Comparison of ENCODE assay signal across 34 mouse cellular contexts in genomic region chr16:62778282-62778681, GRCm38 (mm10). TPM values are rescaled to one million over a fixed set of nuclear protein-coding genes. Genes with fewer than 3 reads are reported as not detected.
A peak's percentile ranks its signal among the peaks of the same experiment; 100 is the strongest.
DNase-seq lines count a peak whose midpoint lies in the region; ATAC-seq and TF ChIP-seq lines count a peak whose summit lies in the region.
"Had no signal": no experiment of that assay in that cellular context is flagged by ENCODE, and none has a peak within 500 bp of the region (broad histone marks: within the 10 kb centered on the region; RNA-seq: fewer than 3 reads in every experiment).

No protein-coding gene starts in this region.

- H3K27me3 ChIP-seq in forebrain, embryonic 12.5 days: no peaks in the 10 kb centered on the region
- no peaks in the 10 kb centered on the region for H3K27me3 ChIP-seq in forebrain, embryonic 13.5 days
- no peaks in the 10 kb centered on the region for H3K27me3 ChIP-seq in kidney, postnatal 0 days (ENCODE audit: insufficient read depth, low read length)
- no peaks in the 10 kb centered on the region for H3K27me3 ChIP-seq in embryonic facial prominence, embryonic 11.5 days (ENCODE audit: control insufficient read depth, insufficient read depth, low read length)
- H3K27me3 ChIP-seq: embryonic facial prominence, embryonic 12.5 days; heart, embryonic 13.5 days; liver, embryonic 12.5 days; neural tube, embryonic 12.5 days; Patski had no signal

- 0 out of 2 replicates have a peak, but pooled peaks cover 2% of the 10 kb centered on the region for H3K36me3 ChIP-seq in forebrain, embryonic 12.5 days (replicated peaks)
- H3K36me3 ChIP-seq in forebrain, embryonic 13.5 days (ENCODE audit: poor library complexity, severe bottlenecking): 0 out of 2 replicates have a peak, but pooled peaks cover 7% of the 10 kb centered on the region
- no peaks in the 10 kb centered on the region for H3K36me3 ChIP-seq in kidney, postnatal 0 days (ENCODE audit: insufficient read depth, low read length)
- H3K36me3 ChIP-seq in embryonic facial prominence, embryonic 11.5 days (replicated peaks; ENCODE audit: control insufficient read depth, insufficient read depth, low read depth, low read length): no peaks in the 10 kb centered on the region
- H3K36me3 ChIP-seq: embryonic facial prominence, embryonic 12.5 days; neural tube, embryonic 12.5 days had no signal

- intact Hi-C loops in gastrocnemius, postnatal 36 days (cut with DNase I): no loop called here

- H3K4me2 ChIP-seq in forebrain, embryonic 12.5 days: no peak overlapping the region
- H3K4me2 ChIP-seq in forebrain, embryonic 13.5 days: no peak overlapping the region
- no peak overlapping the region for H3K4me2 ChIP-seq in kidney, postnatal 0 days (ENCODE audit: low read length)
- H3K4me2 ChIP-seq in embryonic facial prominence, embryonic 11.5 days (ENCODE audit: low read depth, low read length): no peak overlapping the region
- H3K4me2 ChIP-seq: embryonic facial prominence, embryonic 12.5 days; heart, embryonic 13.5 days; liver, embryonic 12.5 days; midbrain, embryonic 11.5 days; neural tube, embryonic 12.5 days had no signal

- TF ChIP-seq CTCF in kidney, postnatal 0 days (IDR thresholded peaks at IDR 0.05; ENCODE audit: low read depth): no peak

- no peak overlapping the region for H3K27ac ChIP-seq in forebrain, embryonic 12.5 days
- no peak overlapping the region for H3K27ac ChIP-seq in forebrain, embryonic 13.5 days
- no peak overlapping the region for H3K27ac ChIP-seq in kidney, postnatal 0 days
- no peak overlapping the region for H3K27ac ChIP-seq in embryonic facial prominence, embryonic 11.5 days (replicated peaks; ENCODE audit: low read depth, low read length)
- H3K27ac ChIP-seq: embryonic facial prominence, embryonic 12.5 days; heart, embryonic 13.5 days; liver, embryonic 12.5 days; neural tube, embryonic 12.5 days had no signal

- H3K4me3 ChIP-seq in forebrain, embryonic 12.5 days (replicated peaks): no peak overlapping the region
- no peak overlapping the region for H3K4me3 ChIP-seq in forebrain, embryonic 13.5 days
- H3K4me3 ChIP-seq in kidney, postnatal 0 days (replicated peaks; ENCODE audit: low read depth, low read length): no peak overlapping the region
- no peak overlapping the region for H3K4me3 ChIP-seq in embryonic facial prominence, embryonic 11.5 days (ENCODE audit: low read depth, low read length)
- H3K4me3 ChIP-seq: embryonic facial prominence, embryonic 12.5 days; heart, embryonic 13.5 days; liver, embryonic 12.5 days; neural tube, embryonic 12.5 days had no signal

- no peaks in the 10 kb centered on the region for H3K9me3 ChIP-seq in forebrain, embryonic 12.5 days
- H3K9me3 ChIP-seq in forebrain, embryonic 13.5 days (replicated peaks): no peaks in the 10 kb centered on the region
- no peaks in the 10 kb centered on the region for H3K9me3 ChIP-seq in kidney, postnatal 0 days (replicated peaks; ENCODE audit: low read length)
- H3K9me3 ChIP-seq in embryonic facial prominence, embryonic 11.5 days (replicated peaks; ENCODE audit: control insufficient read depth, low read length): no peaks in the 10 kb centered on the region
- H3K9me3 ChIP-seq: embryonic facial prominence, embryonic 12.5 days; heart, embryonic 13.5 days; liver, embryonic 12.5 days; neural tube, embryonic 12.5 days had no signal

- no peaks in the 10 kb centered on the region for H3K4me1 ChIP-seq in forebrain, embryonic 12.5 days
- no peaks in the 10 kb centered on the region for H3K4me1 ChIP-seq in forebrain, embryonic 13.5 days
- no peaks in the 10 kb centered on the region for H3K4me1 ChIP-seq in kidney, postnatal 0 days (replicated peaks; ENCODE audit: insufficient read depth, low read length)
- no peaks in the 10 kb centered on the region for H3K4me1 ChIP-seq in embryonic facial prominence, embryonic 11.5 days (ENCODE audit: control insufficient read depth, insufficient read depth, low read length)
- H3K4me1 ChIP-seq: heart, embryonic 13.5 days had no signal

- WGBS in forebrain, embryonic 12.5 days: 82% methylated on average over 10 of the region's 10 CpGs
- 75% methylated on average over 10 of the region's 10 CpGs for WGBS in forebrain, embryonic 13.5 days
- 35% methylated on average over 10 of the region's 10 CpGs for WGBS in kidney, postnatal 0 days
- 46% methylated on average over 10 of the region's 10 CpGs for WGBS in embryonic facial prominence, embryonic 11.5 days

- peak; percentile 45 for DNase-seq in kidney, postnatal 0 days (ENCODE audit: low spot score)
- DNase-seq in kidney, postnatal 14 days: no peak
- DNase-seq in embryonic facial prominence, embryonic 11.5 days (ENCODE audit: low spot score): peak; percentile 31
- DNase-seq in gastrocnemius, postnatal 36 days: no peak
- no peak for DNase-seq in gastrocnemius, adult 8-10 months (ENCODE audit: low spot score in 2 of 2)
- DNase-seq: adrenal gland, postnatal 10 days; cerebellum, adult 11 months; cerebellum, adult 9-10 months; cerebellum, postnatal 36 days; gastrocnemius, postnatal 25 days; heart, postnatal 10 days; kidney, adult 2 months; liver, postnatal 0 days; lung, postnatal 36 days; thymus, adult 2 months; thymus, postnatal 36 days had no signal

- peak; percentile 20; the same call in 1 of the 2 replicates for ATAC-seq in forebrain, embryonic 12.5 days (ENCODE audit: low FRiP score)
- ATAC-seq in forebrain, embryonic 13.5 days: no peak
- peak; percentile 40; the same call in 1 of the 2 replicates for ATAC-seq in kidney, postnatal 0 days (replicated peaks; ENCODE audit: low FRiP score, low read depth)
- no peak for ATAC-seq in embryonic facial prominence, embryonic 11.5 days (replicated peaks; ENCODE audit: insufficient number of reproducible peaks, low FRiP score, low TSS enrichment, low read depth)
- ATAC-seq: forebrain, embryonic 16.5 days; hindbrain, embryonic 16.5 days; liver, embryonic 12.5 days; liver, postnatal 0 days; midbrain, embryonic 16.5 days; Patski had no signal

- no peak overlapping the region for H3K9ac ChIP-seq in forebrain, embryonic 12.5 days
- H3K9ac ChIP-seq in forebrain, embryonic 13.5 days: no peak overlapping the region
- H3K9ac ChIP-seq in kidney, postnatal 0 days (ENCODE audit: low read depth, low read length): no peak overlapping the region
- H3K9ac ChIP-seq in embryonic facial prominence, embryonic 11.5 days (replicated peaks; ENCODE audit: low read length): no peak overlapping the region
- H3K9ac ChIP-seq: embryonic facial prominence, embryonic 12.5 days; heart, embryonic 13.5 days; liver, embryonic 12.5 days; liver, postnatal 0 days; neural tube, embryonic 12.5 days had no signal

RNA-seq across cellular contexts. Expression of gene Nsun3, which starts 8.3 kb away (rescaled TPM):
- 12.5 and 12.6 TPM in 2 replicates for polyA plus RNA-seq in forebrain, embryonic 12.5 days (2016; fragmentation: Nextera tagmentation; extraction: Ambion mirVana)
- polyA plus RNA-seq in forebrain, embryonic 13.5 days (2015; fragmentation: Nextera tagmentation; extraction: Ambion mirVana): 10.4 and 10.8 TPM in 2 replicates
- polyA plus RNA-seq in kidney, postnatal 0 days (2015; fragmentation: Nextera tagmentation; extraction: Ambion mirVana): 8.2 and 9.2 TPM in 2 replicates
- polyA plus RNA-seq in embryonic facial prominence, embryonic 11.5 days (2014; fragmentation: Nextera tagmentation; extraction: Ambion mirVana): 5.8 and 8.8 TPM in 2 replicates
- total RNA-seq in gastrocnemius, postnatal 36 days (2021): 1 to 10 TPM; 6.0 to 6.8 TPM
- 1 to 10 TPM; 5.8 to 8.5 (median 6.9) TPM for total RNA-seq in gastrocnemius, adult 8-10 months (2022)

RNA-seq across cellular contexts. Expression of gene Stx19, which starts 36.2 kb away (rescaled TPM):
- 0.64 TPM in 2 replicates for polyA plus RNA-seq in forebrain, embryonic 12.5 days (2016; fragmentation: Nextera tagmentation; extraction: Ambion mirVana)
- 0.52 and 0.63 TPM in 2 replicates for polyA plus RNA-seq in forebrain, embryonic 13.5 days (2015; fragmentation: Nextera tagmentation; extraction: Ambion mirVana)
- polyA plus RNA-seq in kidney, postnatal 0 days (2015; fragmentation: Nextera tagmentation; extraction: Ambion mirVana): 0.16 and 0.23 TPM in 2 replicates
- 0.31 and 0.40 TPM in 2 replicates for polyA plus RNA-seq in embryonic facial prominence, embryonic 11.5 days (2014; fragmentation: Nextera tagmentation; extraction: Ambion mirVana)
- total RNA-seq in gastrocnemius, postnatal 36 days (2021): not detected
- total RNA-seq in gastrocnemius, adult 8-10 months (2022): not detected
- total RNA-seq: adrenal gland, postnatal 10 days; gastrocnemius, postnatal 25 days; heart, adult 8-10 months; heart, postnatal 10 days; hematopoietic stem cell, adult 5-6 weeks; left cerebral cortex, adult 18-20 months; left cerebral cortex, postnatal 14 days; megakaryocyte, adult 5-6 weeks; MEL had no signal
- polyA plus RNA-seq: kidney, adult 2 months; large intestine, adult 2 months; liver, postnatal 0 days; thymus, adult 2 months had no signal

Comparison
In these comparisons a context has a peak if more than half of its experiments do, and no peak if none do; other contexts are left out.
1. ATAC-seq: peak in forebrain, embryonic 12.5 days (single experiment) and kidney, postnatal 0 days (single experiment); none in forebrain, embryonic 13.5 days (single experiment) and embryonic facial prominence, embryonic 11.5 days (single experiment).
2. DNase-seq: peak in kidney, postnatal 0 days (single experiment) and embryonic facial prominence, embryonic 11.5 days (single experiment); none in kidney, postnatal 14 days (single experiment), gastrocnemius, postnatal 36 days (0 of 2) and gastrocnemius, adult 8-10 months (0 of 2).